Mouse (Mus musculus): ENCODE data around the gene Dusp3.

GRCm38 (mm10) chr11:102016136-102016535 is 29.3 kb upstream of the Dusp3 start:
- TF ChIP-seq CTCF (IDR thresholded peaks at IDR 0.05; ENCODE audit: borderline replicate concordance, control insufficient read depth, extremely low read depth, insufficient read depth, low read length, poor library complexity) (no peak), POLR2A (IDR thresholded peaks at IDR 0.05; ENCODE audit: control insufficient read depth, extremely low read depth, insufficient read depth, low read length, poor library complexity) (no peak)
